Mouse (Mus musculus) lung, postnatal 0 days (tissue): Measurements from ENCODE around the gene Col4a3. TPM values are rescaled to one million over a fixed set of nuclear protein-coding genes. Genes with fewer than 3 reads are reported as not detected.

ENCODE experiments used
- ATAC-seq: fragments of 200-750 bp; cut with Nextera tagmentation; 2 replicates; pipeline ENCODE4 v1.8.0; 2017; ENCODE audit warnings: moderate library complexity
- DNase-seq: peaks from one replicate; pipeline ENCODE4 v3.0.0-alpha.2; 2016; ENCODE audit warnings: low spot score
- H3K27ac ChIP-seq: fragments of 300-500 bp; sonication (generic); 2 replicates; pipeline ENCODE4 v1.5.1; 2014; ENCODE audit warnings: antibody characterized with exemption, mild to moderate bottlenecking, low read length, mixed read lengths
- H3K27me3 ChIP-seq: fragments of 300-500 bp; sonication (generic); replicated peaks from 2 replicates; pipeline ENCODE4 v1.6.1; 2014; ENCODE audit warnings: low read length, mixed read lengths; ENCODE audit not compliant: insufficient read depth
- H3K36me3 ChIP-seq: fragments of 300-500 bp; sonication (generic); 2 replicates; pipeline ENCODE4 v1.6.1; 2014; ENCODE audit warnings: low read length, mixed read lengths; ENCODE audit not compliant: insufficient read depth
- H3K4me1 ChIP-seq: fragments of 300-500 bp; sonication (generic); 2 replicates; pipeline ENCODE4 v1.6.1; 2014; ENCODE audit warnings: antibody characterized with exemption, low read depth, low read length, mixed read lengths; ENCODE audit not compliant: insufficient read depth
- H3K4me2 ChIP-seq: fragments of 300-500 bp; sonication (generic); replicated peaks from 2 replicates; pipeline ENCODE4 v1.6.1; 2014; ENCODE audit warnings: low read depth, mild to moderate bottlenecking, low read length, moderate library complexity, mixed read lengths
- H3K4me3 ChIP-seq: fragments of 300-500 bp; sonication (generic); 2 replicates; pipeline ENCODE4 v1.5.1; 2014; ENCODE audit warnings: low read depth, low read length
- H3K9ac ChIP-seq: fragments of 300-500 bp; sonication (generic); replicated peaks from 2 replicates; pipeline ENCODE4 v1.6.1; 2014; ENCODE audit warnings: low read depth, mild to moderate bottlenecking
- H3K9me3 ChIP-seq: fragments of 300-500 bp; sonication (generic); 2 replicates; pipeline ENCODE4 v1.6.1; 2016; ENCODE audit warnings: low read length, mixed read lengths
- CTCF ChIP-seq: IDR thresholded peaks from 2 replicates; pipeline ENCODE4 v1.5.1; 2016; ENCODE audit warnings: antibody characterized with exemption, mild to moderate bottlenecking
- EP300 ChIP-seq: IDR thresholded peaks from 2 replicates; pipeline ENCODE4 v1.6.1; 2016; ENCODE audit warnings: antibody characterized with exemption, mild to moderate bottlenecking, control low read depth
- WGBS: fragments of 180-500 bp; shearing (Covaris S2); extraction: QIAGEN DNeasy Blood & Tissue Kit; methylation state at CpG from one replicate; pipeline ENCODE4 v1.1.7; 2014; 5-methylcytosine and 5-hydroxymethylcytosine counted together
- polyA plus RNA-seq: library from polyadenylated mRNA; unstranded; fragments of >200 nt; fragmentation: Nextera tagmentation; extraction: Ambion mirVana; gene quantifications from 2 replicates; pipeline ENCODE4 v1.2.1, GENCODE M21; 2015

The Col4a3 gene
- 114 and 120 TPM in 2 replicates for polyA plus RNA-seq

DNA sequence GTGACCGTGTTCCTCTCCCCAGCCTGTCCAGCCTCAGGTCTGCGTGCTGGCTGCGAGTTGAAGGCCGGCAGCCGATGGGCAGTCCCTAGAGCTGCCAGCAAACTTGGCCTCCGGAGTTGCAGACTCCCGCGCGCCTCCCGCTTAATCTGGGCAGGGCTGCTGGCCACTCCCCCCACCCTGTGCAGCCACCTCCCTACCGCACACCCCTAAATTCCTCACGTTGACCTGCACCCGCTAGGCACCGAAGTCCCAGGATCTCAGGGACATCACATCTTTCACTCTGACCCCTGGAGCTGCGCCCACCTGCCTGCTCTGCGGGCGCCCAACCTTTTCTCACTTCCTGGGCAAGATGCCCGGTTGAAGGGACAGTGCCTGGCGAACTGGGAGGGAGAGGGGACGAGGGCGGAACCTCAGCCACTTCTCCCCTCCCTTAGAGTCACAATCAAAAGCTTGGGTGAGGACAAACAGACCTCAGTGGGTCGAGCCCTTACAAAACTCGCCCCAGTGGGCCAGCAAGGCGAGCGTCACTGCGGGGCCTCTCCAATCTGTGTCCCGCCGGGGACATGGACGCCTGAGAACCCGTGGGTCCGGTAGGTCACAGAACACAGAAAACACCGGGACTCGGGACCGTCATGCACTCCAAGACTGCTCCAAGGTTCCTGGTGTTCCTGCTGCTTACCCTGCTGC is at the start of gene Col4a3, which contains the start of gene Col4a4:
Gene Col4a3, plus strand, starts transcription at position 209 of the 687 bp plus-strand sequence.
Gene Col4a4, minus strand, starts transcription at position 137 of the 687 bp plus-strand sequence.
- peak; percentile 13; the same call in 1 of the 2 replicates for TF ChIP-seq EP300
- TF ChIP-seq CTCF = no peak
- Histone ChIP-seq H3K27ac (peak within 1 kb of the TSS; percentile 58), H3K27me3 (no peaks in the 10 kb centered on the region), H3K9me3 (no peaks in the 10 kb centered on the region), H3K4me1 (peaks cover 8% of the 10 kb centered on the region; the same call in 1 of the 2 replicates), H3K4me3 (peak within 1 kb of the TSS; percentile 41), H3K36me3 (no peaks in the 10 kb centered on the region), H3K4me2 (peak within 1 kb of the TSS; percentile 73), H3K9ac (peak within 1 kb of the TSS; percentile 36)
- WGBS = 2% methylated on average over 34 of the region's 34 CpGs
- DNase-seq (peak; percentile 68), ATAC-seq (peak; percentile 92)

DNA sequence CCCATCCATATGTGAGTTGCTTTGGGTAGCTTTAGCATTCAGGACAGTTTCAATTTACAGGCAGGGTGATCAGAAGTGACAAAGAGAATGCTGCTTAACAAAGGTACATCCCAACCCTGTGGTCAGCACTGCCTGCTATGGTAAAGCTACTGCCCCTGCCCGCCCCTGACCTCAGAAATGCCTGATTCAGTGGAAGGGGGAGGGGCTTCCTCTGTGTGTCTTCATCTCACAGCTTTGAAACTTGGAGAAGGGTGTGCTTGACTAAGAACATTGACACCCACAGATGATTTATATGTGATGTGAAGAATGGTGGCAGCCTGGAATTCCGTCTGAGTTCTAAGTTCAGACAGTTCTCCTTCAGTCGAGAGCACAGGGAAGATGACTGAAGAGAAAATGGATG is 48.9 kb upstream of the Col4a3 start:
- Histone ChIP-seq H3K27ac (no peak overlapping the region), H3K4me2 (no peak overlapping the region), H3K36me3 (no peaks in the 10 kb centered on the region), H3K27me3 (no peaks in the 10 kb centered on the region), H3K4me1 (no peaks in the 10 kb centered on the region), H3K4me3 (no peak overlapping the region), H3K9ac (no peak overlapping the region), H3K9me3 (no peaks in the 10 kb centered on the region)
- DNase-seq (no peak), ATAC-seq (no peak)
- WGBS = 43% methylated on average over 3 of the region's 3 CpGs
- no peak for TF ChIP-seq CTCF
- no peak for TF ChIP-seq EP300

DNA sequence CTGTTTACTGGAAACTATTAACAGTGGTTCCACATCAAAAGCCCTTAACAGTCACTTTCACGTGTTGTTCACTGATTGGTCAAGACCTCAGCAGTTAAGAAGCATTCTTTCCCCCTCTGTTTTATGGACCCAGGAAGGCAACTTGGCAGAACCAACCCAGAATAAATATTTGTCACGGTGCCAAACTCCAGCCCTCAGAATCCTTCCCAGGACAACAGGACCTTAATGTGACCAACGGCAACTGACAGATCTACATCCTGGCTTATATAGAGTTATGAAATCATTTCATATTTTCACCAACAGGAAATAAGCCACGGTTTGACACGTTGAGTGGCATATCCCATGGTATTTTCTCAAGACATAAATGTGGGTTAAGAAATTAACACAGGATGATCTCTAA is 46.7 kb upstream of the Col4a3 start:
- no peak overlapping the region for H3K4me2 ChIP-seq
- no peak overlapping the region for H3K27ac ChIP-seq
- no peaks in the 10 kb centered on the region for H3K9me3 ChIP-seq
- DNase-seq (no peak), ATAC-seq (no peak)
- no peak for TF ChIP-seq EP300
- no peak for TF ChIP-seq CTCF
- 45% methylated on average over 5 of the region's 5 CpGs for WGBS
- no peak overlapping the region for H3K4me3 ChIP-seq
- no peaks in the 10 kb centered on the region for H3K27me3 ChIP-seq
- no peak overlapping the region for H3K9ac ChIP-seq
- no peaks in the 10 kb centered on the region for H3K36me3 ChIP-seq
- no peaks in the 10 kb centered on the region for H3K4me1 ChIP-seq

DNA sequence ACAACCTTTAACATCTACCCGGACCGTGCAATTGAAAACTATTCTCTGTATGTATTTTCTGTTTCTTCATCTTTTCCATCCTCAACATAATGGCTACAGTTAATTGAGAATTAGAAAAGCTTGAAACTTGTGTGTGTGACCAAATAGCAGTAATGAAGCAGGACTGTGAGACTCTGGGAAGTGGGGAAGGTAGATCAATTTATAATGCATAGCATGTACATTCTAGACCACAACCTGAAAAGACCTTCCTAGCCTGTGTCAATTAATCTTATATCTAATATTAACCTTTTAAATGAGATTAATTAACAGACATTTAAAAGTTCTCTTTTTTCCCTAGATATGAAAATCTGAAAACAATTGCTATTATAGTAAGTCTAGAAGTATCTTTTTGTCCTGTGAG is 42.8 kb upstream of the Col4a3 start:
- WGBS = 78% methylated on average over 2 of the region's 2 CpGs

DNA sequence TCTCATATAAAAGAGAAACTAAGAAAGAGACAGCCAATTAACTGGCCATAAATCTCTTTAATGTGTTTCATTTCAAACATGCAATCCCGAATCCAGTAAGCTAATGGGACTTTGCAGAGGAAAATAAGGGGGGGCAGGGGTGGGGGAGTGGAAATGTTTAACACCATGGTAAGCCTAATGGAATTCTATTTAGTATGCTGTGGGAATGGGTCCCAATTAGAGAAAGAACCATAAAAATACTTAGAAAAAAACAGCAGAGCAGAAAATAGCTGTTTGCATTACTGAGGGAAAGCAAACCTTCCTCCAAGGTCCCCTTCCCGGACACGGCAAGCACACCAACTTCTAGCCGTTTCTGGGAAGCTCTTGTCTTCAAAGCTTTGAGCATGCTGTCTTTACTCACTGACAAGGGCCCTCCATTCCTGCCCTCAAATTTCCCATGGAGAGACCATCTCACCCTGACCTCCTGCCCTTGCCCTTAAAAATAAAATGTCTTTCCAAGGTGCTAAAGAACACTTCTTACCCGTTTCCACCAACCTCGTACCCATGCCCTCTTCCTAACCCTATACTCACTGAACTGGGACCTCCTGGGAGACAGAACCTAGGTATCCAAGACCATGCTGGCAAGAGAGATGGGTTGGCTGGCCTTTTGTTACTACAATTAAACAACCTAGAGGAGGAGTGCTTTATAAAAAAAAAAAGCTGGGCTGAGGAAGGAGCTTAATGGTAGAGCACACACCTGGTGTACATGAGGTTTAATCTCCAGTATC is 42.1 kb upstream of the Col4a3 start:
- TF ChIP-seq EP300 = no peak
- no peak for TF ChIP-seq CTCF
- Histone ChIP-seq H3K9ac (no peak overlapping the region), H3K27me3 (no peaks in the 10 kb centered on the region), H3K4me1 (no peaks in the 10 kb centered on the region), H3K9me3 (no peaks in the 10 kb centered on the region), H3K36me3 (no peaks in the 10 kb centered on the region), H3K4me2 (no peak overlapping the region), H3K27ac (no peak overlapping the region), H3K4me3 (no peak overlapping the region)
- WGBS = 53% methylated on average over 6 of the region's 6 CpGs
- ATAC-seq = no peak
- no peak for DNase-seq

More for the DNA sequence above, 42.8 kb upstream of the Col4a3 start:
- no peak for DNase-seq
- no peak for ATAC-seq
- H3K27me3 ChIP-seq = no peaks in the 10 kb centered on the region
- H3K4me3 ChIP-seq = no peak overlapping the region
- no peaks in the 10 kb centered on the region for H3K36me3 ChIP-seq
- no peak overlapping the region for H3K27ac ChIP-seq
- H3K9ac ChIP-seq = no peak overlapping the region
- no peak overlapping the region for H3K4me2 ChIP-seq
- no peaks in the 10 kb centered on the region for H3K4me1 ChIP-seq
- no peaks in the 10 kb centered on the region for H3K9me3 ChIP-seq
- TF ChIP-seq CTCF (no peak), EP300 (no peak)

DNA sequence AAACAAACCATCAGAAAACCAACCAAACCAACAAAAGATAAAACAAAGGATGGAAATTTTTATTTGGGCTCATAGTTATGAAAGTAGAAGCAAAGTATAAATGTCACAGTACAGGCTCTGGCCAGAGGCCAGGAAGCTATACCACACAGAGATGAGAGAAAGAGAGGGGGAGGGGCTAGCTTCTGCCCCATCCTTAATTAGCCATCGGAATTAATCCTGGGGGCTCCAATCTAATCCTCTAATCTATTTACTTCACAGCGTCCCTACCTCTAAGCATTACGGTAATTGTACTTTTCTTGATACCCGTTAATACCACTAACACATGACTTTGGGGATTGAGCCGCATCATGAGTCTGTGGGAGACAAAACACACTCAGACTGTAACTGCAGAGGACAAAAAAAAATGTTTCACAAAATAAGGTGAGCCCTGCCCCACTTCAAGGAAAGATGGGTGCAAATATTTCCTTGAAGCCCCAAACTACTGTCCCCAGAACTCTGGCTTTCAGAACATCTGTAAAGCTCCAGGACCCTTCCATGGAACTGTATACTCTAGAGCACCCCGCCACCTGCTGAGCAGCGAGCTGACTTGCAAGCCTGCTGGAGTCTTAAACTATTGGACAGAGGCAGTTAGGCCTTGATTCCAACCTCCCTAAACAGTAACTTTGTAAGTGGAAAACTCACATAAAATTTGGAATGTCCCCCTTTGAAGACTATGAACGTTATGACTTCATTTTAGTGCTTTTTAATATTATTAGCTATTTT is 41.3 kb upstream of the Col4a3 start:
- H3K9me3 ChIP-seq = no peaks in the 10 kb centered on the region
- no peaks in the 10 kb centered on the region for H3K4me1 ChIP-seq
- no peaks in the 10 kb centered on the region for H3K36me3 ChIP-seq
- TF ChIP-seq EP300 (no peak), CTCF (no peak)
- no peak overlapping the region for H3K27ac ChIP-seq
- WGBS = 73% methylated on average over 8 of the region's 8 CpGs
- H3K4me2 ChIP-seq = no peak overlapping the region
- H3K9ac ChIP-seq = no peak overlapping the region
- no peak overlapping the region for H3K4me3 ChIP-seq
- H3K27me3 ChIP-seq = no peaks in the 10 kb centered on the region
- ATAC-seq (no peak), DNase-seq (no peak)
